Mouse (Mus musculus): ENCODE measurements around the gene Arhgap24. TPM values are rescaled to one million over a fixed set of nuclear protein-coding genes. Genes with fewer than 3 reads are reported as not detected.

The Arhgap24 gene
- polyA plus RNA-seq, 1 experiment from 2014 or later = 7.2 TPM

DNA sequence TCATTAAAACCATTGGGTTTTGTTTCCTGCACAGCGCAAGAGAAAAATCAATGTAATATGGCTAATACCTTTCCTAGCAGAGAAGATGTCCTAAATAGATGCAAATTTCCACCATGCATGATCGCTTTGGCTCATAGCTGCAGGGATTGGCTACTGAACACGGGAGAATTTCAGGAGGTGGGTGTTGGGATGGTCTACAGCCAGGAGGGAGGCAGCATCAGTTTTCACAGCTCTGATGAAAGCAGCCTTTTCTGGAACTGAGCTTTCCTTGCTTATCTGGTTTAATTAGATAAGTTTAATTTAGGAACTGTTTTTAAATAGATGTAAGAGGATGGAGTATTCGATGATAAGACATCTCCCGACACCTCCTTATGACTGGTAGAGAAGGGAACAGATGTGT is 217.2 kb downstream of the Arhgap24 start:
- Histone ChIP-seq H3K36me3 (no peaks in the 10 kb centered on the region), H3K9me3 (no peaks in the 10 kb centered on the region), H3K4me3 (no peak overlapping the region), H3K4me1 (replicated peaks) (no peaks in the 10 kb centered on the region), H3K4me2 (no peak overlapping the region), H3K27ac (no peak overlapping the region), H3K27me3 (no peaks in the 10 kb centered on the region), H3K9ac (no peak overlapping the region)
- WGBS = 85% methylated on average over 5 of the region's 5 CpGs
- no peak for ATAC-seq (ENCODE audit: low FRiP score)

DNA sequence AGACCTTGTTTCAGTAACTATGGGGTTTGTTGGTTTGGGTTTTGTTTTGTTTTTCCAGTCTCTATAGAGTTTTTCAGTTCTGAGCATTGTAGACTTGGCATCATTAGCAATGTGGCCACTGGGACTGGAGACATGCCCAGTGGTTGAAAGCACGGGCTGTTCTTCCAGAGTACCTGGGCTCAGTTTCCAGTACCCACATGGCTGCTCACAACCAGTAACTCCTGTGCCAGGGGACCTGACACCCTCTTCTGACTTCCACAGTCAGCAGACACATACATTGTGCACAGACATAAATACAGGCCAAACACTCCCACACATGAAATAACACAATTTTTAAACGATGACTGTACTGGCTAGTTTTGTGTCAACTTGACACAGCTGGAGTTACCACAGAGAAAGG is 217.7 kb downstream of the Arhgap24 start:
- Histone ChIP-seq H3K27ac (no peak overlapping the region), H3K4me3 (no peak overlapping the region), H3K9ac (no peak overlapping the region), H3K36me3 (no peaks in the 10 kb centered on the region), H3K4me1 (replicated peaks) (no peaks in the 10 kb centered on the region; the same call in 1 of the 2 replicates), H3K4me2 (no peak overlapping the region), H3K9me3 (no peaks in the 10 kb centered on the region), H3K27me3 (no peaks in the 10 kb centered on the region)
- no peak for ATAC-seq (ENCODE audit: low FRiP score)
- 88% methylated on average over 2 of the region's 2 CpGs for WGBS

DNA sequence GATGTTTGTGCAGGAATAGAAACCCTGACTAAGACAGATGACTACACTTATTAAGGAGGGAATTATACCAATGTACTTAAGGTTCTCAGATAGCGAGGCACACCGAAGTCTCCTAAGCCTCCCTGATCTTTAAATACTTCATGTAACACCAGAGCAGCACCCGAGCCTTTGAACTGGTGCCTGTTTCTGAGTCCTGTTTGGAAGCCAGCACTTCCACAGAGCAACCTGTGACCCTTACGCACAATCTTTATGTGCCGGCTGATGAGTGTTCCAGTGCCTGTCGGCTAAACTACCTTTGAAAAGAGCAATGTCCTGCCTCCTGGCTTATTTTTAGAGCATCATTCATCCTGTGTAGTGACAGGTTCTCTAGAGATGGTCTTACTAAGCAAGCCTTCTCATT is 221.4 kb downstream of the Arhgap24 start:
- Histone ChIP-seq H3K9ac (no peak overlapping the region), H3K27ac (no peak overlapping the region), H3K4me2 (no peak overlapping the region), H3K27me3 (no peaks in the 10 kb centered on the region), H3K36me3 (no peaks in the 10 kb centered on the region), H3K4me3 (no peak overlapping the region), H3K4me1 (replicated peaks) (no peaks in the 10 kb centered on the region; the same call in 1 of the 2 replicates), H3K9me3 (no peaks in the 10 kb centered on the region)
- 89% methylated on average over 6 of the region's 6 CpGs for WGBS
- ATAC-seq (ENCODE audit: low FRiP score) = no peak

DNA sequence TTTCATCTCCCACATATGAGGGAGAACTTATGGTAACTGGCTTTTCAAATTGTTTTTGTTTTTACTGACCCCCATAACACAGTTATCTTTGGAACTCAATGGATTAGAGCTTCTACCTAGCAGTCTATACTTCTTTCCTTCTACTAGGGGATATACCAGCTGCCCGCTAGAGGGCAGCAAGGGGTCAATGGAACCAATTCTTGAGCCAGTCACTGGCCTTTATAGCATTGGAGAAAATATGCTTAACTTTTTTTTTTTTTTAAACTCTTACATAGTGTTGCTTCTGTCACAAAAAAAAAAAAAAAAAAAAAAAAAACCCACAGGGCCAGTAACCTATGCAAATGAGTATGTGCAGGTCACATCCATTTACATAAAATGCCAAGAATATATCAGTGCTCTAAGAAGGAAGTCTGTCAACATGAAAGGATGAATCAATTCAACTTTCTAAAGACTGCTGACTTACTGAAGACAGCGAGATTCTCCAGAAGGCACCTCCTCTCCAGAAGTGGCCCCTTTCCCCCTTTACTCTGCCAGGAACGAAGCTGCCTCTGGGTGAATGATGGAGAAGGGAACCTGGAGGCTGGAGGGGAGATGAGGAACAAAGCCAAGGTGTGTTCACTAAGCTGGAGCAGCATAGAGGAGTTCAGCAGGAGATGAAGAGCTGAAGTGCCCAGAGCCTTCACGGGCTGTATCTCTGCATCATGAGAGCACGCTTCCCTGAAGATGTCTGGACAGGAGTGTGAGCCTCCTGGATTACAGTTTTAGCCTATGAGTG is 222.3 kb downstream of the Arhgap24 start:
- Histone ChIP-seq H3K9ac (no peak overlapping the region), H3K36me3 (no peaks in the 10 kb centered on the region), H3K27me3 (no peaks in the 10 kb centered on the region), H3K27ac (no peak overlapping the region), H3K4me2 (no peak overlapping the region), H3K4me3 (no peak overlapping the region), H3K4me1 (replicated peaks) (no peaks in the 10 kb centered on the region; the same call in 1 of the 2 replicates), H3K9me3 (no peaks in the 10 kb centered on the region)
- no peak for ATAC-seq (ENCODE audit: low FRiP score)
- 56% methylated on average over 5 of the region's 5 CpGs for WGBS

DNA sequence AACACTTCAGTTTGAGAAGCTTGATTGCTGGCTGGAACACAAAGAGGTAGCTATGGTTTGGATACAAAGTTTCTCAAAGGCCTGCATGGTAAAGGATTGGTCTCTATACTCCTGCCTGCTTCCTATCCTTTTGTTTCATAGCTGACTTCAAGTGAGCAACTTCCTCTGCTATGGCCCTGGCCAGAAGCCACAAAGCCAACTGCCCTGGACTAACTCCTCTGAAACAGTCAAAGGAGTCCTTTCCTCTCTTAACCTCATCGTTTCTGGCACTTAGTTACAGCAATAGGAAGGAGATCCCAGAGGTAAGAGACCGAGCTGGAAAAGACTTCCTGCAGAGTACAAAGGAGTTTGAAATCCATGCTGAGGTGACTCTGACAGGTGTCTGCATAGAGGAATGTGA is 224.0 kb downstream of the Arhgap24 start:
- no peaks in the 10 kb centered on the region for H3K27me3 ChIP-seq

DNA sequence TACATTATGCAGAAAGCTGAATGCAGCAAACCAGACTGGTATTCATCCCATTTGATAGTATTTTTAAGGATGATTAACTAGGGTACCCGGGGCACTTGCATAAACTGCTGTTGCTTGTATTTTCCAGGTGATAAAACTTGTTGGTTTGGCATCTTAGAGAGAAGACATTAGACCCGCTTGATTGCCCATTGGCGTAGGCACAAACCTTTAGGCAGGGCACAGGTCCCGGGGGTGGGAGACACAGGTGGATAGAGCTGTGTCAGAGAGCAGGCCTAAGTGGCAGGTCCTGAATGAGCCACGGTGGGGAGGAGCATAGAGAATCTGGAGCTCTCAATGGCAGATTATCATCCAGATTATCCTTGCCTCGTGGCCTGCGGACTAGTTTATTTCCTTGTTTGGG is 229.1 kb downstream of the Arhgap24 start:
- no peaks in the 10 kb centered on the region for H3K9me3 ChIP-seq
- ATAC-seq (ENCODE audit: low FRiP score) = no peak
- no peak overlapping the region for H3K9ac ChIP-seq
- H3K36me3 ChIP-seq = no peaks in the 10 kb centered on the region
- no peaks in the 10 kb centered on the region for H3K27me3 ChIP-seq
- H3K4me3 ChIP-seq = no peak overlapping the region
- 85% methylated on average over 7 of the region's 7 CpGs for WGBS
- H3K4me2 ChIP-seq = no peak overlapping the region
- no peak overlapping the region for H3K27ac ChIP-seq
- H3K4me1 ChIP-seq (replicated peaks) = no peaks in the 10 kb centered on the region

More for the DNA sequence above, 224.0 kb downstream of the Arhgap24 start:
- no peaks in the 10 kb centered on the region for H3K36me3 ChIP-seq
- 38% methylated on average over 2 of the region's 2 CpGs for WGBS
- no peak overlapping the region for H3K4me3 ChIP-seq
- no peak overlapping the region for H3K27ac ChIP-seq
- H3K9ac ChIP-seq = no peak overlapping the region
- H3K4me1 ChIP-seq (replicated peaks) = no peaks in the 10 kb centered on the region; the same call in 1 of the 2 replicates
- no peak overlapping the region for H3K4me2 ChIP-seq
- no peaks in the 10 kb centered on the region for H3K9me3 ChIP-seq
- ATAC-seq (ENCODE audit: low FRiP score) = no peak

DNA sequence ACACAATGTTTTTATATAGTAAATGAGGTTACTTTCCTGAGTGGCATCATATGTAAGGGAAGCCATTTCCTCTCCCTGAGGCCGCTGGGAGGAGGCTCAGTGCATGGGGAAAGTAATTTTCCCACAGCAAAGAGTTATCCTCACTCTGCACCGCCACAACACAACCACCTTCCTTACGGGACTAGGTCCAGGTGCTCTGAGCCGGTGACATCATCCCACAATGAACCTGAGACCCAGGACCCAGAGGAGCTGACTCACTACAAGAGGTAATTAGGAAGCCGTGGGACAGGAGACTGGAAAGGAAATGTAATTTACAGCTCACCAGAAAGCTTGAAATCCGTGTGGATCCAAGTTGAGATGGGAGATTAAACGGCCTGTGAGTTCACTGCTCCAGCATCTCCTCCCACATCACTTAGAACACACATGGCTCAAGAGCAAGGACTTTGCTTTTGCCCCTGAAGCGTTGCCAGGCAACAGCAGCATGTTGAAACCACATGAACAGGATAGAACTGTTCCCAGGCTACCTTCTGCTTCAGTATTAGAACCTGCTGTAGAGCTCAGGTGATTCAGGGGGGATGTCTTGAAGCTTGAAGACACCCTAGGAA is 238.3 kb downstream of the Arhgap24 start:
- H3K36me3 ChIP-seq = no peaks in the 10 kb centered on the region
- ATAC-seq (ENCODE audit: low FRiP score) = no peak
- 68% methylated on average over 8 of the region's 8 CpGs for WGBS

DNA sequence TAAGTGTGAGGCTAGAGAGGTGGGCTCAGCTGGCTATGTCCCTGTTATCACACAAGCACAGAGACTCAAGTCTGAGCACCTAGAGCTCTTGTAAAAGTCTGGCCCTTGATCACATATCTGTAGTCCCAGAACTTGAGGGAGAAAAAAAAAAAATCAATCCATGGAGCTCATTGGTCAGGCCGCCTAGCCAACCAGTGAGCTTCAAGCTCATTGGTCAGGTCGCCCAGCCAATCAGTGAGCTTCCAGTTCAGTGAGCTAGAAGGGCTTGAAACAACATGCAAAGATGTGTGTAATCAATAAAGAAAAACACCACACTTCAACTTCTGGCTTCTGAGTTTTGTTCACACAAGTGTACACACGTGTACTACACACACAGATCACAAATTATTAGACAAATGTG is 242.4 kb downstream of the Arhgap24 start:
- 93% methylated on average over 3 of the region's 3 CpGs for WGBS
- Histone ChIP-seq H3K27ac (no peak overlapping the region), H3K4me3 (no peak overlapping the region), H3K36me3 (no peaks in the 10 kb centered on the region), H3K27me3 (no peaks in the 10 kb centered on the region), H3K9me3 (no peaks in the 10 kb centered on the region), H3K9ac (no peak overlapping the region), H3K4me1 (replicated peaks) (0 out of 2 replicates have a peak, but pooled peaks cover 10% of the 10 kb centered on the region), H3K4me2 (no peak overlapping the region)
- ATAC-seq (ENCODE audit: low FRiP score) = no peak

More for the DNA sequence above, 238.3 kb downstream of the Arhgap24 start:
- Histone ChIP-seq H3K4me2 (no peak overlapping the region), H3K9ac (no peak overlapping the region), H3K4me1 (replicated peaks) (0 out of 2 replicates have a peak, but pooled peaks cover 6% of the 10 kb centered on the region), H3K27me3 (no peaks in the 10 kb centered on the region), H3K27ac (no peak overlapping the region), H3K9me3 (no peaks in the 10 kb centered on the region), H3K4me3 (no peak overlapping the region)

DNA sequence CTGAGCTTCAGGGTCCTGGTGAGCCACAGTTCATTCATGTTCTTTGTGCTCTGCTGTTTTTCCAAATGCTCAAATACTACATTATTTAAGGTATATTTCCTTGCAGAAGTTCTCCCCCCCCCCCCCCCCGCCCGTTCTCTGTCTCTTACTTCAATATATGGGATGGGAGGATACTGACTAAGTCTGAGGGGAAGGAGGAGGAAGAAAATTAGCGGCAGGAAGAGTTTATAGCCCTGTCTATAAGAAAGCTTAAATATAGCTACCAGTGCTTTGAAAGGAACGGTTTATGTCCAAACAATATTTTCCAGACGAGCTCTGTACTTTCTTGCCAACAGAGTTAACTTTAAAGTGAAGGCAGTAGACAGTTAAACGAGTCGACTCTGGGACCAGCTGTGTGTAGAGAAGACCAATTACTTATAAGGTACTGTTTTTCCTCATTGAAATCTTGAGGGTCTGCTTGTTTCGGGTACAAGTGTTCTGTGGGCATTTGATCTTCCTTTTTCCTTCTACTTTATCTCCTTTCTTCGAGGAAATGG is 243.7 kb downstream of the Arhgap24 start:
- Histone ChIP-seq H3K4me1 (replicated peaks) (0 out of 2 replicates have a peak, but pooled peaks cover 4% of the 10 kb centered on the region), H3K9ac (no peak overlapping the region), H3K4me3 (no peak overlapping the region), H3K9me3 (no peaks in the 10 kb centered on the region), H3K27ac (no peak overlapping the region), H3K27me3 (no peaks in the 10 kb centered on the region), H3K36me3 (no peaks in the 10 kb centered on the region), H3K4me2 (no peak overlapping the region)
- no peak for ATAC-seq (ENCODE audit: low FRiP score)
- WGBS = 51% methylated on average over 9 of the region's 9 CpGs

DNA sequence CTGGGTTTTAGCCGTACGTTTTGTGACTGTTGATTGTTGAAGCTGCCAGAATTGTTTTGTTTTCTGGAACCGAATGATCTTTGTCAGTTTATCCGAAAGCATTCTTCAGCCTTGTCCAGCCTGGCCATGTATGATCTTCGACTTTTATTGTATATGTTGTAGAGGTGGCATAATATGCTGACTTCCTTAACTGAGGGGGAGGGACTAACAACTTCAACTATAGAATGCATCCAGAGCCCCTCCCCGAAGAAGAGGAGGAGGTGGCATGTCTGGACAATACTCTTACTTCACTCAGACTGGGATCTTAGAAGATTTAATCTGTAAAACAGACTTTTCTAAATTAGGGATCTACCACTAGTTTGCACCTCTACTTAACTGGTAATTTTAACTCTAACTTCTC is 244.2 kb downstream of the Arhgap24 start:
- 85% methylated on average over 6 of the region's 6 CpGs for WGBS
- no peak overlapping the region for H3K4me3 ChIP-seq
- 0 out of 2 replicates have a peak, but pooled peaks cover 4% of the 10 kb centered on the region for H3K4me1 ChIP-seq (replicated peaks)
- no peak for ATAC-seq (ENCODE audit: low FRiP score)
- H3K4me2 ChIP-seq = no peak overlapping the region
- no peaks in the 10 kb centered on the region for H3K9me3 ChIP-seq
- H3K27me3 ChIP-seq = no peaks in the 10 kb centered on the region
- no peaks in the 10 kb centered on the region for H3K36me3 ChIP-seq
- no peak overlapping the region for H3K27ac ChIP-seq
- no peak overlapping the region for H3K9ac ChIP-seq

DNA sequence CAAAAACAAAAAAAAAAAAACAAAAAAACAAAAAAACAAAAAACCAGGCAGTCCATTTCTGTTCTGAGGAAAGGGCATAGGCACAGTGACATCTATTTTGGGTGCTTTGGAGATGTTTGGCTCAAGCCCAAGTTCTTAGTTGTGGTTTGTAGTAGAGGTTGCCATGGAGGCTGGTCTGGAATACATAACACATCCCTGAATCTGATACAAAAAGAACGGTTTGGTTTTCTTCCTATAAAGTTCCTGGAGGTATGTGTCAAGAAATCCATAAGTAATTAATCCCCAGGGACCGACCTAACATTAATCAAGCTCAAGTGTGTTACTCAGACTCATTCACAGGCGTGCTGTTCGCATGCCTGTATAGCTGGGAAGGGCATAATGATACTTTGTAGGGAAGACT is 245.8 kb downstream of the Arhgap24 start:
- H3K9me3 ChIP-seq = no peaks in the 10 kb centered on the region
- 0 out of 2 replicates have a peak, but pooled peaks cover 4% of the 10 kb centered on the region for H3K4me1 ChIP-seq (replicated peaks)
- 38% methylated on average over 4 of the region's 4 CpGs for WGBS
- H3K27me3 ChIP-seq = no peaks in the 10 kb centered on the region
- no peak overlapping the region for H3K9ac ChIP-seq
- no peak for ATAC-seq (ENCODE audit: low FRiP score)
- no peaks in the 10 kb centered on the region for H3K36me3 ChIP-seq
- no peak overlapping the region for H3K4me3 ChIP-seq
- H3K27ac ChIP-seq = no peak overlapping the region
- H3K4me2 ChIP-seq = no peak overlapping the region

DNA sequence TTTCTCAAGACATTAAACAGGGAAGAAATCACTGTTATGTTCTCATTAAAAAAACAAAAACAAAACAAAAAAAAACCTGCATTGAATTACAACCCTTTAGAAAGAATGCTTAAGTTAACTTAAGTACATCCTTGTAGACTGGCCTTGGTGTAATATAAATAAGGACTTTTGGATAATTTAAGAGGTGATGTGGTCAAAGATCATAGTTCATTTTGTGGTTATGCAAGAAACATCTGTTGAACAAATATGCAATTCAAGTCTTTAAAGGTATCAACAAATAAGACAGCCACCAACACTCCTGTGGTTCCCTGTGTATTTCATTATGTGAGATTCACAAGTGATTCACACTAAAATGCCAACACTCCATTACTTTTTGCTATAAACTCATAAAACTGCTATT is 247.3 kb downstream of the Arhgap24 start:
- no peak for ATAC-seq (ENCODE audit: low FRiP score)
- Histone ChIP-seq H3K36me3 (no peaks in the 10 kb centered on the region), H3K4me1 (replicated peaks) (0 out of 2 replicates have a peak, but pooled peaks cover 4% of the 10 kb centered on the region), H3K9ac (no peak overlapping the region), H3K9me3 (no peaks in the 10 kb centered on the region), H3K4me2 (no peak overlapping the region), H3K27ac (no peak overlapping the region), H3K27me3 (no peaks in the 10 kb centered on the region), H3K4me3 (no peak overlapping the region)

All from hindbrain, embryonic 13.5 days (tissue).